Mouse (Mus musculus): ENCODE results near the gene Yju2. TPM values are rescaled to one million over a fixed set of nuclear protein-coding genes. Genes with fewer than 3 reads are reported as not detected.
A peak's percentile ranks its signal among the peaks of the same experiment; 100 is the strongest.

The Yju2 gene
- polyA plus RNA-seq, 1 experiment = 10.1 TPM

- no peak for DNase-seq (ENCODE audit: low spot score)
These were observed 48.1 kb downstream of the Yju2 start for GRCm38 (mm10) chr17:56006956-56007355.

- no peak for DNase-seq (ENCODE audit: low spot score)
These were observed 48.8 kb downstream of the Yju2 start for GRCm38 (mm10) chr17:56007444-56008355.

- DNase-seq (ENCODE audit: low spot score) = peak; percentile 77
These were observed 49.6 kb downstream of the Yju2 start for GRCm38 (mm10) chr17:56008356-56009087.

GRCm38 (mm10) chr17:56009088-56009961 is 50.4 kb downstream of the Yju2 start:
- peak; percentile 88 for DNase-seq (ENCODE audit: low spot score)

- DNase-seq (ENCODE audit: low spot score) = no peak
These were observed 51.0 kb downstream of the Yju2 start for GRCm38 (mm10) chr17:56009962-56010240.

GRCm38 (mm10) chr17:56010255-56010654 is 51.4 kb downstream of the Yju2 start:
- no peak for DNase-seq (ENCODE audit: low spot score)

- DNase-seq (ENCODE audit: low spot score) = peak; percentile 71
These were observed 51.8 kb downstream of the Yju2 start for GRCm38 (mm10) chr17:56010681-56011080.

GRCm38 (mm10) chr17:56011441-56011840 is 52.5 kb downstream of the Yju2 start:
- DNase-seq (ENCODE audit: low spot score) = no peak

GRCm38 (mm10) chr17:56015293-56015692 is 56.4 kb downstream of the Yju2 start:
- DNase-seq (ENCODE audit: low spot score) = no peak

- DNase-seq (ENCODE audit: low spot score) = no peak
These were observed 57.5 kb downstream of the Yju2 start for GRCm38 (mm10) chr17:56016382-56016781.

GRCm38 (mm10) chr17:56016793-56017785 is 58.2 kb downstream of the Yju2 start:
- no peak for DNase-seq (ENCODE audit: low spot score)

GRCm38 (mm10) chr17:56017848-56018247 is 58.9 kb downstream of the Yju2 start:
- DNase-seq (ENCODE audit: low spot score) = no peak

Other genes starting within 250 kb of the Yju2 start
- gene Pot1b, start 246.5 kb upstream of the Yju2 start, polyA plus RNA-seq (2012; rRNA removed) = 11.1 and 13.9 TPM in 2 replicates
- gene Adgre4, start 209.1 kb upstream of the Yju2 start, polyA plus RNA-seq (2012; rRNA removed) = 0.58 and 0.60 TPM in 2 replicates
- 4.7 and 5.2 TPM in 2 replicates for gene Zfp119a, start 80.2 kb upstream of the Yju2 start, polyA plus RNA-seq (2012; rRNA removed)
- gene Zfp959, start 67.0 kb upstream of the Yju2 start, polyA plus RNA-seq (2012; rRNA removed) = 8.4 and 8.8 TPM in 2 replicates
- gene Zfp119b, start 9.6 kb upstream of the Yju2 start, polyA plus RNA-seq (2012; rRNA removed) = 5.4 TPM in 2 replicates
- gene Ebi3, start 6.5 kb upstream of the Yju2 start, polyA plus RNA-seq (2012; rRNA removed) = 2.9 and 3.1 TPM in 2 replicates
- gene Shd, start 11.4 kb downstream of the Yju2 start, polyA plus RNA-seq (2012; rRNA removed) = 1.0 and 1.7 TPM in 2 replicates
- gene Fsd1, start 27.4 kb downstream of the Yju2 start, polyA plus RNA-seq (2012; rRNA removed) = 0.57 and 1.2 TPM in 2 replicates
- 29.6 and 38.6 TPM in 2 replicates for gene Stap2, start 46.5 kb downstream of the Yju2 start, polyA plus RNA-seq (2012; rRNA removed)
- gene Mpnd, start 46.6 kb downstream of the Yju2 start, polyA plus RNA-seq (2012; rRNA removed) = 50.4 and 51.1 TPM in 2 replicates
- gene Sh3gl1, start 77.5 kb downstream of the Yju2 start, polyA plus RNA-seq (2012; rRNA removed) = 55.5 and 78.1 TPM in 2 replicates
- 2.1 and 2.2 TPM in 2 replicates for gene Chaf1a, start 81.3 kb downstream of the Yju2 start, polyA plus RNA-seq (2012; rRNA removed)
- 62.3 and 62.7 TPM in 2 replicates for gene Ubxn6, start 115.9 kb downstream of the Yju2 start, polyA plus RNA-seq (2012; rRNA removed)
- 68.8 and 70.6 TPM in 2 replicates for gene Hdgfl2, start 120.5 kb downstream of the Yju2 start, polyA plus RNA-seq (2012; rRNA removed)
- gene Plin4, start 150.7 kb downstream of the Yju2 start, polyA plus RNA-seq (2012; rRNA removed) = 96.9 and 98.3 TPM in 2 replicates
- 1.4 and 1.9 TPM in 2 replicates for gene Plin5, start 158.5 kb downstream of the Yju2 start, polyA plus RNA-seq (2012; rRNA removed)
- gene Lrg1, start 162.9 kb downstream of the Yju2 start, polyA plus RNA-seq (2012; rRNA removed) = 23.4 and 23.9 TPM in 2 replicates
- gene Sema6b, start 181.2 kb downstream of the Yju2 start, polyA plus RNA-seq (2012; rRNA removed) = 3.3 and 4.4 TPM in 2 replicates
- 1.7 and 2.0 TPM in 2 replicates for gene Tnfaip8l1, start 203.4 kb downstream of the Yju2 start, polyA plus RNA-seq (2012; rRNA removed)
- 42.0 and 51.0 TPM in 2 replicates for gene Mydgf, start 224.8 kb downstream of the Yju2 start, polyA plus RNA-seq (2012; rRNA removed)